Comparison of ENCODE assay signal across 8 mouse cellular contexts in the genomic region with DNA sequence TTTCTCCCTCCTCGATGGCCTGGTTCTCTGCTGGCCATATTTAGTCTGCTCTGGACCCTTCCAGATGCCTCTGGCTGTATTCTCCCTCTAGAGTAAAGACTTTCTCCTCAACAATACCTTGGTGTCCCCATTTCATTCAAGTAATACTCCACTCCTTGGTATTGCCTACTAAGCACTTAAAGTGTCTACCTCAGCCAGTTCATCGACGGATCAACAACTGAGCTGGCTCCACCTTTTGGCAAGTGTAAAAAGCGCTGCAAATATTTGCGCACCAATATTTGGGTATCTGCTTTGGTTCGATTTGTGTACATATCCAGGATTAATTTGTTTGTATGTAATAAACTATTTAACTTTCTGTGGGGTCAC. TPM values are rescaled to one million over a fixed set of nuclear protein-coding genes. Genes with fewer than 3 reads are reported as not detected.
DNase-seq lines count a peak whose midpoint lies in the region; ATAC-seq and TF ChIP-seq lines count a peak whose summit lies in the region.

No protein-coding gene starts in this region.

- TF ChIP-seq POLR2A in cerebellum, adult 2 months (IDR thresholded peaks at IDR 0.05; ENCODE audit: borderline replicate concordance, insufficient read depth, low read length): no peak

- peak in 1 of 2 experiments; percentile 45 for DNase-seq in cerebellum, adult 2 months
- no peak for DNase-seq in cerebellum, postnatal 25 days
- DNase-seq in thymus, postnatal 0 days (ENCODE audit: low spot score): peak; percentile 55
- no peak for DNase-seq in thymus, adult 18-20 months
- no peak for DNase-seq in liver, embryonic 11.5 days (ENCODE audit: low spot score)
- DNase-seq in gastrocnemius, postnatal 4 days (ENCODE audit: low spot score in 2 of 2): no peak
- DNase-seq in kidney, adult 8-10 months: no peak

- H3K27me3 ChIP-seq in cerebellum, adult 2 months (ENCODE audit: control insufficient read depth, insufficient read depth, low read length): no peaks in the 10 kb centered on the region
- no peaks in the 10 kb centered on the region for H3K27me3 ChIP-seq in liver, embryonic 11.5 days (replicated peaks; ENCODE audit: control insufficient read depth, insufficient read depth, low read length)
- H3K27me3 ChIP-seq in stomach, embryonic 16.5 days (ENCODE audit: control insufficient read depth, insufficient read depth, low read length): no peaks in the 10 kb centered on the region

- H3K27ac ChIP-seq in cerebellum, adult 2 months (ENCODE audit: insufficient read depth, low read length): peak overlapping the region; percentile 67; the same call in 1 of the 2 replicates
- peak overlapping the region; percentile 94 for H3K27ac ChIP-seq in liver, embryonic 11.5 days (ENCODE audit: low read depth, low read length)
- H3K27ac ChIP-seq in stomach, embryonic 16.5 days (ENCODE audit: low read length): peak overlapping the region; percentile 97

- peaks cover 5% of the 10 kb centered on the region; the same call in 1 of the 2 replicates for H3K4me1 ChIP-seq in cerebellum, adult 2 months (ENCODE audit: control insufficient read depth, insufficient read depth, low read length)
- H3K4me1 ChIP-seq in liver, embryonic 11.5 days (replicated peaks; ENCODE audit: control insufficient read depth, insufficient read depth, low read length): peaks cover 24% of the 10 kb centered on the region
- H3K4me1 ChIP-seq in stomach, embryonic 16.5 days (ENCODE audit: control insufficient read depth, insufficient read depth, low read length): peaks cover 11% of the 10 kb centered on the region

- 0 out of 2 replicates have a peak, but pooled peaks have one; percentile 19 for ATAC-seq in liver, embryonic 11.5 days (replicated peaks; ENCODE audit: low FRiP score)
- ATAC-seq in stomach, embryonic 16.5 days (ENCODE audit: insufficient read depth, low FRiP score): peak; percentile 20; the same call in 1 of the 2 replicates

- 0 out of 2 replicates have a peak, but pooled peaks have one; percentile 6 for TF ChIP-seq CTCF in cerebellum, adult 2 months (IDR thresholded peaks at IDR 0.05; ENCODE audit: borderline replicate concordance, insufficient read depth, low read depth, low read length)

- H3K4me3 ChIP-seq in cerebellum, adult 2 months (replicated peaks; ENCODE audit: insufficient read depth, low read depth, low read length): peak overlapping the region; percentile 69
- peak overlapping the region; percentile 66 for H3K4me3 ChIP-seq in liver, embryonic 11.5 days (ENCODE audit: low read depth, low read length)
- peak overlapping the region; percentile 57 for H3K4me3 ChIP-seq in stomach, embryonic 16.5 days (replicated peaks; ENCODE audit: low read length)

- H3K36me3 ChIP-seq in liver, embryonic 11.5 days (ENCODE audit: control insufficient read depth, insufficient read depth, low read length): no peaks in the 10 kb centered on the region
- no peaks in the 10 kb centered on the region for H3K36me3 ChIP-seq in stomach, embryonic 16.5 days (ENCODE audit: control insufficient read depth, insufficient read depth, low read length)

- no peaks in the 10 kb centered on the region for H3K9me3 ChIP-seq in liver, embryonic 11.5 days (ENCODE audit: control insufficient read depth, low read length)
- no peaks in the 10 kb centered on the region for H3K9me3 ChIP-seq in stomach, embryonic 16.5 days (replicated peaks; ENCODE audit: control insufficient read depth, low read length)

- H3K9ac ChIP-seq in liver, embryonic 11.5 days (ENCODE audit: low read depth, low read length): peak overlapping the region; percentile 79; the same call in 1 of the 2 replicates
- H3K9ac ChIP-seq in stomach, embryonic 16.5 days (ENCODE audit: low read length): peak overlapping the region; percentile 81

- H3K4me2 ChIP-seq in liver, embryonic 11.5 days: peak overlapping the region; percentile 90
- peak overlapping the region; percentile 66 for H3K4me2 ChIP-seq in stomach, embryonic 16.5 days (ENCODE audit: low read depth, low read length)

- WGBS in cerebellum, adult 2 months: 3% methylated on average over 6 of the region's 6 CpGs
- 10% methylated on average over 6 of the region's 6 CpGs for WGBS in liver, embryonic 11.5 days
- WGBS in stomach, embryonic 16.5 days: 8% methylated on average over 6 of the region's 6 CpGs

RNA-seq across cellular contexts. Expression of gene Scd2, which starts 27.0 kb away (rescaled TPM):
- polyA plus RNA-seq in cerebellum, adult 2 months (2012; rRNA removed): 695 and 743 TPM in 2 replicates
- 68.8 and 69.7 TPM in 2 replicates for polyA plus RNA-seq in thymus, postnatal 0 days (2015; fragmentation: Nextera tagmentation; extraction: Ambion mirVana)
- 212 and 231 TPM in 2 replicates for polyA plus RNA-seq in liver, embryonic 11.5 days (2014; fragmentation: Nextera tagmentation; extraction: Ambion mirVana)
- polyA plus RNA-seq in stomach, embryonic 16.5 days (2015; fragmentation: Nextera tagmentation; extraction: Ambion mirVana): 329 and 336 TPM in 2 replicates
- 10 to 100 TPM; 81.6 to 87.3 TPM for total RNA-seq in gastrocnemius, postnatal 4 days (2021)
